Mouse (Mus musculus): ENCODE data around the gene Mylpf.

GRCm38 (mm10) chr7:127259186-127259905 is 50.7 kb downstream of the Mylpf start:
- no peak for TF ChIP-seq CEBPB (IDR thresholded peaks at IDR 0.05; ENCODE audit: low read depth)
- no peak for TF ChIP-seq MYOG (IDR thresholded peaks at IDR 0.05; ENCODE audit: control insufficient read depth, extremely low read depth, insufficient read length)
- TF ChIP-seq CTCF (IDR thresholded peaks at IDR 0.05; ENCODE audit: control insufficient read depth, insufficient read depth, insufficient read length), result no peak
- TF ChIP-seq MAX (IDR thresholded peaks at IDR 0.05), result no peak
- no peak for TF ChIP-seq USF1 (IDR thresholded peaks at IDR 0.05; ENCODE audit: low read depth)
- no peak for TF ChIP-seq MYOD1 (IDR thresholded peaks at IDR 0.05; ENCODE audit: control insufficient read depth, insufficient read length, low read depth)
- TF ChIP-seq FOSL1 (IDR thresholded peaks at IDR 0.05; ENCODE audit: insufficient read depth, low read length, poor library complexity, severe bottlenecking), result no peak

Data from C2C12 (cell line).